Mouse (Mus musculus) embryonic facial prominence, embryonic 11.5 days (tissue): Measurements from ENCODE around the gene Slc30a7. TPM values are rescaled to one million over a fixed set of nuclear protein-coding genes. Genes with fewer than 3 reads are reported as not detected.

Experiments
- ATAC-seq: fragments of 200-750 bp; cut with Nextera tagmentation; replicated peaks from 2 replicates; pipeline ENCODE4 v1.8.0; 2017; ENCODE audit warnings: low read depth; ENCODE audit not compliant: insufficient number of reproducible peaks, low FRiP score, low TSS enrichment
- DNase-seq: peaks from one replicate; pipeline ENCODE4 v3.0.0-alpha.2; 2015; ENCODE audit warnings: low spot score
- H3K27ac ChIP-seq: fragments of 300-500 bp; sonication (generic); replicated peaks from 2 replicates; pipeline ENCODE4 v1.5.1; 2014; ENCODE audit warnings: mild to moderate bottlenecking, low read depth, low read length, control low read depth
- H3K27me3 ChIP-seq: fragments of 300-500 bp; sonication (generic); 2 replicates; pipeline ENCODE4 v1.6.1; 2014; ENCODE audit warnings: mild to moderate bottlenecking, low read length, moderate library complexity, mixed read lengths; ENCODE audit not compliant: control insufficient read depth, insufficient read depth
- H3K36me3 ChIP-seq: fragments of 300-500 bp; sonication (generic); replicated peaks from 2 replicates; pipeline ENCODE4 v1.6.1; 2014; ENCODE audit warnings: low read depth, mild to moderate bottlenecking, low read length, moderate library complexity, mixed read lengths; ENCODE audit not compliant: control insufficient read depth, insufficient read depth
- H3K4me1 ChIP-seq: fragments of 300-500 bp; sonication (generic); 2 replicates; pipeline ENCODE4 v1.6.1; 2014; ENCODE audit warnings: low read length, mixed read lengths; ENCODE audit not compliant: control insufficient read depth, insufficient read depth
- H3K4me2 ChIP-seq: fragments of 300-500 bp; sonication (generic); 2 replicates; pipeline ENCODE4 v1.6.1; 2014; ENCODE audit warnings: low read depth, mild to moderate bottlenecking, control low read depth, low read length, moderate library complexity
- H3K4me3 ChIP-seq: fragments of 300-500 bp; sonication (generic); 2 replicates; pipeline ENCODE4 v1.5.1; 2014; ENCODE audit warnings: low read depth, low read length, control low read depth
- H3K9ac ChIP-seq: fragments of 300-500 bp; sonication (generic); replicated peaks from 2 replicates; pipeline ENCODE4 v1.6.1; 2014; ENCODE audit warnings: mild to moderate bottlenecking, control low read depth, low read length
- H3K9me3 ChIP-seq: fragments of 300-500 bp; sonication (generic); replicated peaks from 2 replicates; pipeline ENCODE4 v1.6.1; 2016; ENCODE audit warnings: mild to moderate bottlenecking, low read length, inconsistent platforms, mixed read lengths; ENCODE audit not compliant: control insufficient read depth
- WGBS: fragments of 180-500 bp; shearing (Covaris S2); extraction: QIAGEN DNeasy Blood & Tissue Kit; methylation state at CpG from one replicate; pipeline ENCODE4 v1.1.7; 2014; 5-methylcytosine and 5-hydroxymethylcytosine counted together
- polyA plus RNA-seq: library from polyadenylated mRNA; unstranded; fragments of >200 nt; fragmentation: Nextera tagmentation; extraction: Ambion mirVana; gene quantifications from 2 replicates; pipeline ENCODE4 v1.2.1, GENCODE M21; 2014

Gene Slc30a7
- polyA plus RNA-seq, 1 experiment from 2014 or later, result 35.8 TPM

DNA sequence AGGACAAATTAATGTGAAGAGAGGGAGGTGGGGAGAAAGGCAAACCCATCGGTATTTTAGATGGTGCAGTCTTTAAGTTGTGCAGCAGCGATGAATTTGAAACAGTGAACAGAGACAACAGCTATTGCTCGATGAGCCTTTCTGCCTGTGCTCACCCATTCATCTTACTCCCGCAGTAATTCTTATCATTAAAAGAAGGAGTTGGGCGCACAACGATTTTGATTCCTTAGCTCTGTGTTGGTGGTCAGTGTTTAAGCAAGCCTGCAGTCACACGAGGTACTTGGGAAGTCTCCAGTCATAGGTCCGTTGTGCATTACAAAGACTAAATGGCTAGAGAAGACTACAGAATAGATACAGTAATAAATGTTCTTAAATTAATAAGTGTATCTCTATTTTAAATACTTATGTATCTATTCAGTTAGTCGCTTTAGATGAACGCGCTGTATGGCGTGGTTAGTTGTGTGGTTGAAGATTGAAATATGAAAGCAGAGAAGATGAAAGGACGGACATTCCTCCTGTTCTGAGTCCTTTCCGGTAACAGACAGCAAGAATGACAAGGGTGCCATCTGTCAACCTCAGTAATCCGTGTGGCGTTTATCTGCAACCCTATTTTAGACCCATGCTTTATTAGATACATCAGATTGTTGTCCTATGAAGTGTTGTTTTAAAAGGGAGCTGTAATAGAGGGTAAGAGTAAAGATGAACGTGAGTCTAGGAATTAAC, 2.6 kb upstream of the Slc30a7 start:
- WGBS, result 88% methylated on average over 17 of the region's 17 CpGs

DNA sequence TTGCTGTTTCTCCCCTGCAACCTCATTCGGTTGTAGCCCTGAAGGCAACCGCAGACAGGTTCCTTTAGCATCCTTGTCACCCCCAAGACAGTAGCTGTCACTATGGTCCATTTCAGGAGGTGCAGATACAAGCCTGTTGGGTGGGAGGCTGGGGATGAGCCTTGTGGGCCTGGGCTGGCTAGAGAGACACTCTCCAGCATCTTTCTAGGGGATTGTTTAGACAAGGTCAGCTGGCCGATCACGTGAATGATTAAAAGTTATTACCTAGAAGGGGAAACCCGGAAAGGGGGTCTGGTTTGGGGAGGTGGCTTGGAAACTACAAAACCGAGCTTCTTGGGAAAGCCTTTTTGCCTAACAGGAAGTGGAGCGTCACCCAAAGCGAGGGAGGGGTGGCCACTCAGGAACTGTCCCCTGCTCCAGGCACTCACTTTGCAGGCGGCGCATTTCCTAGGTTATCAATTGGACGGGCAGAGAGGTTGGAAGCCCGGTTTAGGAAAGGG, 785 bp upstream of the Slc30a7 start:
- no peaks in the 10 kb centered on the region for H3K4me1 ChIP-seq
- no peaks in the 10 kb centered on the region for H3K27me3 ChIP-seq
- H3K4me2 ChIP-seq, result peak overlapping the region; percentile 91
- no peaks in the 10 kb centered on the region for H3K36me3 ChIP-seq
- DNase-seq (peak; percentile 85), ATAC-seq (peak; percentile 71)
- peak overlapping the region; percentile 73 for H3K27ac ChIP-seq
- H3K9me3 ChIP-seq, result no peaks in the 10 kb centered on the region
- peak overlapping the region; percentile 63 for H3K9ac ChIP-seq
- H3K4me3 ChIP-seq, result peak overlapping the region; percentile 75
- 0% methylated on average over 12 of the region's 12 CpGs for WGBS

More for the DNA sequence above, 2.6 kb upstream of the Slc30a7 start:
- no peak overlapping the region for H3K4me2 ChIP-seq
- DNase-seq (no peak), ATAC-seq (no peak)
- H3K4me3 ChIP-seq, result no peak overlapping the region
- H3K36me3 ChIP-seq, result no peaks in the 10 kb centered on the region
- no peaks in the 10 kb centered on the region for H3K27me3 ChIP-seq
- no peak overlapping the region for H3K9ac ChIP-seq
- H3K4me1 ChIP-seq, result no peaks in the 10 kb centered on the region
- H3K9me3 ChIP-seq, result no peaks in the 10 kb centered on the region
- no peak overlapping the region for H3K27ac ChIP-seq

GRCm38 (mm10) chr3:116006284-116006977, 775 bp downstream of the Slc30a7 start:
- DNase-seq (peak; percentile 26), ATAC-seq (no peak; the same call in 1 of the 2 replicates)
- no peaks in the 10 kb centered on the region for H3K4me1 ChIP-seq
- H3K9me3 ChIP-seq, result no peaks in the 10 kb centered on the region
- no peaks in the 10 kb centered on the region for H3K27me3 ChIP-seq
- H3K9ac ChIP-seq, result peak overlapping the region; percentile 82
- H3K36me3 ChIP-seq, result no peaks in the 10 kb centered on the region
- peak overlapping the region; percentile 91 for H3K4me2 ChIP-seq
- H3K27ac ChIP-seq, result peak overlapping the region; percentile 53; the same call in 1 of the 2 replicates
- H3K4me3 ChIP-seq, result peak overlapping the region; percentile 75
- 7% methylated on average over 12 of the region's 12 CpGs for WGBS

DNA sequence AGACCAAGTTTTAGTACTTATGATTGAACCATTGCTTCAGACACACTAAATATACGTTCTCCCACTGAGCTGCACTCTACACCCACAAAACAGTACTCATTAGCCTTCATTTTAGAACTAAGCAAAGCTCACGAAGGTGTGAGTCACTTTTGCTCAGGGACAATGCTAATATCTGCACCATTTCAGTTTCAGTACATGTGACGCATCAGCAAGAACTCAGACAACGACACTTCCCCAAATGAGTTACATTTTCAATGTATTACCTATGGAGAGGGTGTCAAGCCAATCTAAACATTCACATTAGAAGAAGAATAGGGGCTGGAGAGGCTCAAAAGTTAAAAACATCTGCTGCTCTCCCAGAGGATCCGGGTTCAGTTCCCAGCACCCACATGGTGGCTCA, 10.3 kb downstream of the Slc30a7 start:
- H3K36me3 ChIP-seq, result no peaks in the 10 kb centered on the region; the same call in 1 of the 2 replicates

GRCm38 (mm10) chr3:115993025-115993424, 14.2 kb downstream of the Slc30a7 start:
- Histone ChIP-seq H3K4me1 (no peaks in the 10 kb centered on the region; the same call in 1 of the 2 replicates), H3K27ac (no peak overlapping the region), H3K9ac (no peak overlapping the region), H3K9me3 (no peaks in the 10 kb centered on the region), H3K36me3 (no peaks in the 10 kb centered on the region; the same call in 1 of the 2 replicates), H3K4me2 (no peak overlapping the region), H3K27me3 (no peaks in the 10 kb centered on the region), H3K4me3 (no peak overlapping the region)
- DNase-seq, result no peak
- WGBS, result 52% methylated on average over 10 of the region's 10 CpGs
- no peak for ATAC-seq

More for the DNA sequence above, 10.3 kb downstream of the Slc30a7 start:
- Histone ChIP-seq H3K27me3 (no peaks in the 10 kb centered on the region), H3K27ac (no peak overlapping the region), H3K9ac (no peak overlapping the region), H3K4me1 (no peaks in the 10 kb centered on the region; the same call in 1 of the 2 replicates), H3K4me2 (no peak overlapping the region), H3K9me3 (no peaks in the 10 kb centered on the region), H3K4me3 (no peak overlapping the region)
- 88% methylated on average over 5 of the region's 5 CpGs for WGBS
- no peak for DNase-seq
- ATAC-seq, result no peak

DNA sequence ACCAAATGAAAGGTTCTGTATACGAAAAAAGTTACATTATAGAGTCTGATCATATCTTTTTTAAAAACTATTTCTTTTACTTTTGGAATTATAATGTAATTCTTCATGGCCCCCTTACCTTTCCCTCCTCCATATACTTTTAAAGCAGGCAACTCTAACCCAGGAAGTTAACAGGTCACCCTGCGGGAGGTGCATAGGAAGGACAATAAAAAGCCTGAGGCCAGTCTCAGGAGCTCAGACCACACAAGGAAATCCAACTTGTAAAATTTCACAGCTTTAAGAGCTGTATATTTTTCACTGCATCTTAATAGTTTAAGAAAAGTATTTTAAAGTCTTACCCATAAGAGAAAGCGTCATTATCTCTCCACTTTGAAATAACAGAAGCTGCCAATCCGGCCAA, 14.6 kb downstream of the Slc30a7 start:
- DNase-seq, result no peak
- H3K4me3 ChIP-seq, result no peak overlapping the region

DNA sequence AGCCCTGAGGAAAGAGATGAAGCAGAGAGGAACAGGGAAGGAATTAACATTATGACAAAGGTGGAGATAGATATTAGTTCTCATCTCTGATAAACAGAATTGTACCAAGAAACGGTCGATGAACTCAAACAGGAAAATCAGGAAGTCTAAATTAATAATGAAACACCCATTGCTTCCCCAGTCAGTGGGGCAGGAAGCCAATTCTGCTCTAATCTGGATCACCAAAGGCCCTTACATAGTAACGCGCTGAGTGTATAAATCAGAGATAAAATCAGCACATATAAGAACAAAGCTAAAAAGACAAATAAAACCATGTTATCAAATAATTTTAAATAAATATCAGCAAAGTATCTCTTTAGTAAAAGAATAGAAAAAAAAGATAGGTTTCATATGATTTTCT, 15.1 kb downstream of the Slc30a7 start:
- H3K36me3 ChIP-seq, result no peaks in the 10 kb centered on the region; the same call in 1 of the 2 replicates
- no peak overlapping the region for H3K9ac ChIP-seq
- no peak for ATAC-seq
- H3K4me2 ChIP-seq, result no peak overlapping the region
- 86% methylated on average over 4 of the region's 4 CpGs for WGBS
- H3K27me3 ChIP-seq, result no peaks in the 10 kb centered on the region
- H3K4me1 ChIP-seq, result no peaks in the 10 kb centered on the region; the same call in 1 of the 2 replicates
- no peaks in the 10 kb centered on the region for H3K9me3 ChIP-seq
- H3K4me3 ChIP-seq, result no peak overlapping the region
- no peak for DNase-seq
- no peak overlapping the region for H3K27ac ChIP-seq

More for the DNA sequence above, 14.6 kb downstream of the Slc30a7 start:
- WGBS, result 74% methylated on average over 4 of the region's 4 CpGs
- Histone ChIP-seq H3K9me3 (no peaks in the 10 kb centered on the region), H3K27ac (no peak overlapping the region), H3K36me3 (no peaks in the 10 kb centered on the region; the same call in 1 of the 2 replicates), H3K4me2 (no peak overlapping the region), H3K4me1 (no peaks in the 10 kb centered on the region; the same call in 1 of the 2 replicates), H3K9ac (no peak overlapping the region), H3K27me3 (no peaks in the 10 kb centered on the region)
- ATAC-seq, result no peak
